40 mouse cellular contexts compared by ENCODE assay signal in genomic region chr13:33141435-33141834, GRCm38 (mm10). TPM values are rescaled to one million over a fixed set of nuclear protein-coding genes. Genes with fewer than 3 reads are reported as not detected.
DNase-seq lines count a peak whose midpoint lies in the region; ATAC-seq lines count a peak whose summit lies in the region.
"Had no signal": no experiment of that assay in that cellular context is flagged by ENCODE, and none has a peak within 500 bp of the region (broad histone marks: within the 10 kb centered on the region; RNA-seq: fewer than 3 reads in every experiment).

No protein-coding gene starts in this region.

- no peak overlapping the region for H3K27ac ChIP-seq in intestine, embryonic 16.5 days (ENCODE audit: low read length)
- H3K27ac ChIP-seq: embryonic facial prominence, embryonic 10.5 days; embryonic facial prominence, embryonic 15.5 days; forebrain, embryonic 12.5 days; kidney, embryonic 15.5 days; layer of hippocampus, adult 2 months; liver, embryonic 12.5 days; midbrain, embryonic 12.5 days; neural tube, embryonic 15.5 days; stomach, postnatal 0 days had no signal

- WGBS in intestine, embryonic 16.5 days: 60% methylated on average over 3 of the region's 3 CpGs

- H3K4me2 ChIP-seq in intestine, embryonic 16.5 days (ENCODE audit: low read depth, low read length): no peak overlapping the region
- H3K4me2 ChIP-seq: embryonic facial prominence, embryonic 15.5 days; forebrain, embryonic 12.5 days; kidney, embryonic 15.5 days; liver, embryonic 12.5 days; midbrain, embryonic 12.5 days; neural tube, embryonic 15.5 days had no signal

- intact Hi-C loops in left cerebral cortex, postnatal 4 days (cut with DNase I): no loop called here

- H3K36me3 ChIP-seq in intestine, embryonic 16.5 days (ENCODE audit: control insufficient read depth, insufficient read depth, low read length): no peaks in the 10 kb centered on the region
- H3K36me3 ChIP-seq: embryonic facial prominence, embryonic 10.5 days; embryonic facial prominence, embryonic 15.5 days; forebrain, embryonic 12.5 days; kidney, embryonic 15.5 days; liver, embryonic 12.5 days; midbrain, embryonic 12.5 days; neural tube, embryonic 15.5 days had no signal

- H3K4me3 ChIP-seq in intestine, embryonic 16.5 days (ENCODE audit: low read length): no peak overlapping the region
- H3K4me3 ChIP-seq: embryonic facial prominence, embryonic 10.5 days; embryonic facial prominence, embryonic 15.5 days; forebrain, embryonic 12.5 days; kidney, embryonic 15.5 days; layer of hippocampus, adult 2 months; liver, embryonic 12.5 days; megakaryocyte, embryonic 14.5 days; midbrain, embryonic 12.5 days; neural tube, embryonic 15.5 days had no signal

- no peak overlapping the region for H3K9ac ChIP-seq in intestine, embryonic 16.5 days (ENCODE audit: low read depth, low read length)
- H3K9ac ChIP-seq: embryonic facial prominence, embryonic 15.5 days; forebrain, embryonic 12.5 days; kidney, embryonic 15.5 days; liver, embryonic 12.5 days; liver, postnatal 0 days; midbrain, embryonic 12.5 days; neural tube, embryonic 15.5 days had no signal

- no peaks in the 10 kb centered on the region for H3K4me1 ChIP-seq in intestine, embryonic 16.5 days (ENCODE audit: control insufficient read depth, insufficient read depth, low read length)
- H3K4me1 ChIP-seq: embryonic facial prominence, embryonic 10.5 days; embryonic facial prominence, embryonic 15.5 days; forebrain, embryonic 12.5 days; kidney, embryonic 15.5 days; liver, embryonic 12.5 days; megakaryocyte, embryonic 14.5 days; midbrain, embryonic 12.5 days; neural tube, embryonic 15.5 days had no signal

- H3K27me3 ChIP-seq in intestine, embryonic 16.5 days (replicated peaks; ENCODE audit: control insufficient read depth, insufficient read depth, low read length): no peaks in the 10 kb centered on the region
- H3K27me3 ChIP-seq: embryonic facial prominence, embryonic 15.5 days; forebrain, embryonic 12.5 days; kidney, embryonic 15.5 days; liver, embryonic 12.5 days; midbrain, embryonic 12.5 days; neural tube, embryonic 15.5 days had no signal

- peak; percentile 42; the same call in 1 of the 2 replicates for ATAC-seq in intestine, embryonic 16.5 days
- ATAC-seq: hindbrain, embryonic 16.5 days; liver, embryonic 12.5 days; liver, postnatal 0 days had no signal

- DNase-seq in ovary, adult 18-20 months (ENCODE audit: low spot score): peak; percentile 12
- DNase-seq in ovary, postnatal 14 days (ENCODE audit: low spot score): no peak
- peak; percentile 47 for DNase-seq in adrenal gland, postnatal 14 days
- DNase-seq in cerebellum, postnatal 14 days: no peak
- DNase-seq in kidney, postnatal 25 days: no peak
- DNase-seq in left cerebral cortex, postnatal 4 days: no peak
- DNase-seq: cerebellum, adult 11-12 months; cerebellum, adult 9-11 months; gastrocnemius, postnatal 10 days; heart, postnatal 14 days; kidney, adult 18-20 months; kidney, postnatal 36 days; liver, postnatal 0 days; lung, postnatal 4 days; right cerebral cortex, adult 18-20 months; thymus, adult 18-20 months; thymus, postnatal 25 days had no signal

- H3K9me3 ChIP-seq in intestine, embryonic 16.5 days (ENCODE audit: control insufficient read depth, low read length): no peaks in the 10 kb centered on the region
- H3K9me3 ChIP-seq: embryonic facial prominence, embryonic 15.5 days; kidney, embryonic 15.5 days; liver, embryonic 12.5 days; megakaryocyte, embryonic 14.5 days; neural tube, embryonic 15.5 days had no signal

RNA-seq across cellular contexts. Expression of gene Serpinb9c, which starts 18.1 kb away (rescaled TPM):
- total RNA-seq in adrenal gland, postnatal 14 days (2021): not detected in 2 replicates
- polyA plus RNA-seq in intestine, embryonic 16.5 days (2015; fragmentation: Nextera tagmentation; extraction: Ambion mirVana): not detected in 2 replicates
- not detected for total RNA-seq in left cerebral cortex, postnatal 4 days (2021)
- total RNA-seq: gastrocnemius, postnatal 10 days; heart, postnatal 14 days; layer of hippocampus, adult 2 months; layer of hippocampus, postnatal 25 days; left cerebral cortex, adult 8-10 months; left cerebral cortex, postnatal 36 days; midbrain, postnatal 0 days had no signal
- polyA plus RNA-seq: cortical plate, adult 2 months; embryonic facial prominence, embryonic 10.5 days; embryonic facial prominence, embryonic 15.5 days; forebrain, embryonic 12.5 days; gonadal fat pad, adult 2 months; heart, embryonic 14.5 days; hindbrain, embryonic 11.5 days; hindbrain, embryonic 16.5 days; kidney, embryonic 15.5 days; liver, embryonic 12.5 days; liver, postnatal 0 days; lung, embryonic 16.5 days; midbrain, embryonic 12.5 days; midbrain, postnatal 0 days; neural tube, embryonic 15.5 days; spleen, adult 2 months; stomach, postnatal 0 days had no signal

RNA-seq across cellular contexts. Expression of gene Serpinb9d, which starts 51.3 kb away (rescaled TPM):
- not detected in 2 replicates for total RNA-seq in adrenal gland, postnatal 14 days (2021)
- polyA plus RNA-seq in intestine, embryonic 16.5 days (2015; fragmentation: Nextera tagmentation; extraction: Ambion mirVana): not detected in 2 replicates
- not detected for total RNA-seq in left cerebral cortex, postnatal 4 days (2021)
- total RNA-seq: gastrocnemius, postnatal 10 days; heart, postnatal 14 days; layer of hippocampus, adult 2 months; layer of hippocampus, postnatal 25 days; left cerebral cortex, adult 8-10 months; left cerebral cortex, postnatal 36 days; midbrain, postnatal 0 days had no signal
- polyA plus RNA-seq: cortical plate, adult 2 months; embryonic facial prominence, embryonic 10.5 days; embryonic facial prominence, embryonic 15.5 days; forebrain, embryonic 12.5 days; gonadal fat pad, adult 2 months; heart, embryonic 14.5 days; hindbrain, embryonic 16.5 days; kidney, embryonic 15.5 days; limb, embryonic 14.5 days; liver, embryonic 12.5 days; liver, postnatal 0 days; lung, embryonic 16.5 days; midbrain, embryonic 12.5 days; midbrain, postnatal 0 days; neural tube, embryonic 15.5 days; spleen, adult 2 months; stomach, postnatal 0 days had no signal

Comparison
In these comparisons a context has a peak if more than half of its experiments do, and no peak if none do; other contexts are left out.
1. DNase-seq: peak in ovary, adult 18-20 months (single experiment) and adrenal gland, postnatal 14 days (single experiment); none in ovary, postnatal 14 days (single experiment), cerebellum, postnatal 14 days (0 of 2), kidney, postnatal 25 days (0 of 2) and left cerebral cortex, postnatal 4 days (single experiment).